Mouse (Mus musculus) fibroblast of lung, adult 2 months (primary cell): ENCODE data around the gene Paqr5.

Experiments used
- DNase-seq: peaks from one replicate; pipeline ENCODE4 v3.0.0-alpha.2; 2011; ENCODE audit warnings: low read depth

Paqr5 gene

GRCm38 (mm10) chr9:62026600-62026999 is at the start of gene Paqr5:
Gene Paqr5 (minus strand): TSS chr9:62026856.
- no peak for DNase-seq

- DNase-seq = no peak
Observed at GRCm38 (mm10) chr9:62062234-62062633, 35.6 kb upstream of the Paqr5 start.

GRCm38 (mm10) chr9:62060431-62060830 is 33.8 kb upstream of the Paqr5 start:
- no peak for DNase-seq

GRCm38 (mm10) chr9:62059941-62060340 is 33.3 kb upstream of the Paqr5 start:
- DNase-seq = no peak

- no peak for DNase-seq
Observed at GRCm38 (mm10) chr9:62057881-62058506, 31.3 kb upstream of the Paqr5 start.

- no peak for DNase-seq
Observed at GRCm38 (mm10) chr9:62056206-62056605, 29.6 kb upstream of the Paqr5 start.

- DNase-seq = no peak
Observed at GRCm38 (mm10) chr9:62050801-62051200, 24.1 kb upstream of the Paqr5 start.

- no peak for DNase-seq
Observed at GRCm38 (mm10) chr9:62049166-62049565, 22.5 kb upstream of the Paqr5 start.

- DNase-seq = no peak
Observed at GRCm38 (mm10) chr9:62042167-62042566, 15.5 kb upstream of the Paqr5 start.

- DNase-seq = peak; percentile 49
Observed at GRCm38 (mm10) chr9:62040008-62040608, 13.5 kb upstream of the Paqr5 start.

GRCm38 (mm10) chr9:62035806-62036205 is 9.2 kb upstream of the Paqr5 start:
- DNase-seq = no peak

GRCm38 (mm10) chr9:62032206-62032605 is 5.5 kb upstream of the Paqr5 start:
- no peak for DNase-seq

- DNase-seq = no peak
Observed at GRCm38 (mm10) chr9:62028072-62028471, 1.4 kb upstream of the Paqr5 start.

GRCm38 (mm10) chr9:62025056-62025455 is 1.6 kb downstream of the Paqr5 start:
- no peak for DNase-seq

GRCm38 (mm10) chr9:62023879-62024278 is 2.8 kb downstream of the Paqr5 start:
- DNase-seq = no peak

- no peak for DNase-seq
Observed at GRCm38 (mm10) chr9:62022961-62023680, 3.5 kb downstream of the Paqr5 start.

- DNase-seq = no peak
Observed at GRCm38 (mm10) chr9:62021583-62022120, 5.0 kb downstream of the Paqr5 start.

GRCm38 (mm10) chr9:62020259-62020658 is 6.4 kb downstream of the Paqr5 start:
- DNase-seq = no peak

GRCm38 (mm10) chr9:62018229-62019093 is 8.2 kb downstream of the Paqr5 start:
- no peak for DNase-seq

- DNase-seq = no peak
Observed at GRCm38 (mm10) chr9:62017329-62017728, 9.3 kb downstream of the Paqr5 start.

- no peak for DNase-seq
Observed at GRCm38 (mm10) chr9:62015504-62015903, 11.2 kb downstream of the Paqr5 start.
